Mouse (Mus musculus) bone marrow macrophage, adult 2 months (primary cell): ENCODE results near the gene Dcaf4. TPM values are rescaled to one million over a fixed set of nuclear protein-coding genes. Genes with fewer than 3 reads are reported as not detected.

ENCODE experiments used
- H3K27ac ChIP-seq: 2 replicates; pipeline ENCODE4 v1.5.1; 2012; ENCODE audit warnings: low read depth, low read length; ENCODE audit not compliant: insufficient read depth
- H3K4me1 ChIP-seq: 2 replicates; pipeline ENCODE4 v1.6.1; 2012; ENCODE audit warnings: low read length; ENCODE audit not compliant: control insufficient read depth, insufficient read depth
- H3K4me3 ChIP-seq: 2 replicates; pipeline ENCODE4 v1.5.1; 2012; ENCODE audit warnings: mild to moderate bottlenecking, low read length, moderate library complexity; ENCODE audit not compliant: insufficient read depth
- CTCF ChIP-seq: IDR thresholded peaks from 2 replicates; pipeline ENCODE4 v1.5.1; 2012; ENCODE audit warnings: low read depth, mild to moderate bottlenecking, low read length, moderate library complexity
- POLR2A ChIP-seq: IDR thresholded peaks from 2 replicates; pipeline ENCODE4 v1.6.1; 2012; ENCODE audit warnings: mild to moderate bottlenecking, low read depth, low read length, borderline replicate concordance
- polyA plus RNA-seq: library from polyadenylated mRNA; stranded (reverse); fragments of >200 nt; gene quantifications from 2 replicates; pipeline ENCODE4 v1.2.4, GENCODE M21; 2012; ENCODE audit not compliant: missing spikeins, insufficient read depth, insufficient read length

The Dcaf4 gene
- polyA plus RNA-seq, 1 experiment: 8.2 TPM

GRCm38 (mm10) chr12:83577445-83577844 is 57.2 kb downstream of the Dcaf4 start:
- TF ChIP-seq CTCF: no peak
- TF ChIP-seq POLR2A: no peak
- H3K4me3 ChIP-seq: no peak overlapping the region
- peaks cover 2% of the 10 kb centered on the region; the same call in 1 of the 2 replicates for H3K4me1 ChIP-seq
- no peak overlapping the region for H3K27ac ChIP-seq

GRCm38 (mm10) chr12:83578356-83578755 is 58.1 kb downstream of the Dcaf4 start:
- H3K4me3 ChIP-seq: no peak overlapping the region
- H3K27ac ChIP-seq: no peak overlapping the region
- no peak for TF ChIP-seq CTCF
- H3K4me1 ChIP-seq: peaks cover 2% of the 10 kb centered on the region; the same call in 1 of the 2 replicates

DNA sequence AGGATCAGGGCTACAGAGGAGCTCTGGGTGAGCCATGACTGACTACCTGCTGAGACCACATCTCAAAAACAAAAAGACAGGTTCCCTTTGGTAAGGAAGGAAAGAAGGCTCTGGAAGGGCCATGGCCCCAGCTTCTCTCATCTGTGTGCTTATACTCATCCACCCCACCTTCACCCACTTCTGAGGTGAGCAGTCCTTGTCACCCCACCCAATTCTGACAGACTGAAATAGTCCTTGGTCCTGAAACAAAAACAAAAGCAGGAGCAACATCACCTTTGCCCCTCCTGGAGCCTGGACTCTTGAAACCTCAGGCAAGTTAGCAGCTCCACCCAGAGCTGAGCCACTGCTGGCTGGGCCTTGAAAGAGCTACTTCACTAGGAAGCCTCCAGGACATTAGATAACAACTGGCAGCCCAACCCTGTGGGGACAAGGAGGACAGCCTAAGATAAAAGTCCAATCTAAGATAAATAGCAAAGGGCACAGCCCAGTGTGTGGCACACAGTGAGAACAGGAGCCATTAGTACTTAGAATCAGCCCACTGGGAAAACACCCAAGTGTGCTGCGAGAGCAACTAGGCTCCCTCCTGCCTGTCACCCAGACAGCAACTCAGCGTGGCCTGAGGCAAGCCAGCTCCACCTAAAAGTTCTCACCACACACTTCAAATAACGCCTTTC is 58.8 kb downstream of the Dcaf4 start:
- Histone ChIP-seq H3K27ac (no peak overlapping the region), H3K4me1 (peaks cover 2% of the 10 kb centered on the region; the same call in 1 of the 2 replicates), H3K4me3 (no peak overlapping the region)
- no peak for TF ChIP-seq CTCF
- TF ChIP-seq POLR2A: no peak

- no peak overlapping the region for H3K27ac ChIP-seq
These were observed 60.0 kb downstream of the Dcaf4 start for GRCm38 (mm10) chr12:83580283-83580682.

GRCm38 (mm10) chr12:83582106-83582505 is 61.8 kb downstream of the Dcaf4 start:
- Histone ChIP-seq H3K27ac (no peak overlapping the region), H3K4me1 (peaks cover 2% of the 10 kb centered on the region; the same call in 1 of the 2 replicates), H3K4me3 (no peak overlapping the region)
- no peak for TF ChIP-seq CTCF
- no peak for TF ChIP-seq POLR2A

More at GRCm38 (mm10) chr12:83580283-83580682, 60.0 kb downstream of the Dcaf4 start:
- H3K4me1 ChIP-seq: peaks cover 2% of the 10 kb centered on the region; the same call in 1 of the 2 replicates
- no peak overlapping the region for H3K4me3 ChIP-seq
- TF ChIP-seq CTCF (no peak), POLR2A (no peak)

DNA sequence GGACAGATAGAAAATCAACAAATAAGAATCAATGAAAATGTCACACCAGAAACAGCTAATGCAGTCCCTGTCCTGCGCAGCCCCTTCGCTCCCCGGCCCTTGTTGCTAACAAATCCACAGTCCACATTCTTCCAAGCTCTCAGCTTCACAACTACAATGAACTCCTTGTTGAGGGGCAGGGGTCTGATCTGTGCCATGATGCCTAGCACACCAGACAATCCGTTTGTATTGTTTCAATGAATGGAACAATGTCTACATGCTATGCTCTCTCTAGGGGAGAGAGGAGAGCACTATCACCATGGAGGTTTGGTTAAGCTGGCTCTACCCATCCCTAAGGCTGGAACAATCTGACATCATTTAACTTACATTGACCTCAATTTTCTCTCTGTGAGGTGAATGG is 62.5 kb downstream of the Dcaf4 start:
- Histone ChIP-seq H3K27ac (no peak overlapping the region), H3K4me1 (peaks cover 2% of the 10 kb centered on the region; the same call in 1 of the 2 replicates), H3K4me3 (no peak overlapping the region)
- TF ChIP-seq CTCF (no peak), POLR2A (no peak)

- H3K4me3 ChIP-seq: no peak overlapping the region
- H3K27ac ChIP-seq: no peak overlapping the region
- TF ChIP-seq CTCF (no peak), POLR2A (no peak)
- H3K4me1 ChIP-seq: peaks cover 6% of the 10 kb centered on the region
These were observed 66.4 kb downstream of the Dcaf4 start for GRCm38 (mm10) chr12:83586628-83587027.

Other genes with a start within 250 kb of the Dcaf4 start
- not detected in 2 replicates for gene Dpf3, start 32.8 kb upstream of the Dcaf4 start, polyA plus RNA-seq
- gene Zfyve1, start 76.8 kb downstream of the Dcaf4 start, polyA plus RNA-seq: 29.7 and 35.0 TPM in 2 replicates
- 167 and 202 TPM in 2 replicates for gene Rbm25, start 110.8 kb downstream of the Dcaf4 start, polyA plus RNA-seq
- 83.6 and 85.8 TPM in 2 replicates for gene Psen1, start 167.7 kb downstream of the Dcaf4 start, polyA plus RNA-seq
- gene Papln, start 243.2 kb downstream of the Dcaf4 start, polyA plus RNA-seq: not detected in 2 replicates